Mouse (Mus musculus): ENCODE results near the gene Hdac9.

The Hdac9 gene

GRCm38 (mm10) chr12:34594167-34594793 is 322.6 kb downstream of the Hdac9 start:
- no peak for DNase-seq (ENCODE audit: low spot score in 2 of 2)

- DNase-seq (ENCODE audit: low spot score in 2 of 2): no peak
Observed at GRCm38 (mm10) chr12:34587171-34587570, 329.7 kb downstream of the Hdac9 start.

GRCm38 (mm10) chr12:34582522-34582921 is 334.4 kb downstream of the Hdac9 start:
- no peak for DNase-seq (ENCODE audit: low spot score in 2 of 2)

- DNase-seq (ENCODE audit: low spot score in 2 of 2): no peak
Observed at GRCm38 (mm10) chr12:34579220-34579619, 337.7 kb downstream of the Hdac9 start.

- DNase-seq (ENCODE audit: low spot score in 2 of 2): no peak
Observed at GRCm38 (mm10) chr12:34571069-34571468, 345.8 kb downstream of the Hdac9 start.

- no peak for DNase-seq (ENCODE audit: low spot score in 2 of 2)
Observed at GRCm38 (mm10) chr12:34569472-34569871, 347.4 kb downstream of the Hdac9 start.

- no peak for DNase-seq (ENCODE audit: low spot score in 2 of 2)
Observed at GRCm38 (mm10) chr12:34569052-34569451, 347.8 kb downstream of the Hdac9 start.

GRCm38 (mm10) chr12:34562331-34562730 is 354.6 kb downstream of the Hdac9 start:
- DNase-seq (ENCODE audit: low spot score in 2 of 2): no peak

- DNase-seq (ENCODE audit: low spot score in 2 of 2): no peak
Observed at GRCm38 (mm10) chr12:34559001-34559400, 357.9 kb downstream of the Hdac9 start.

- DNase-seq (ENCODE audit: low spot score in 2 of 2): no peak
Observed at GRCm38 (mm10) chr12:34554803-34555202, 362.1 kb downstream of the Hdac9 start.

GRCm38 (mm10) chr12:34550268-34550667 is 366.6 kb downstream of the Hdac9 start:
- no peak for DNase-seq (ENCODE audit: low spot score in 2 of 2)

GRCm38 (mm10) chr12:34529165-34529545 is 387.7 kb downstream of the Hdac9 start:
- no peak for DNase-seq (ENCODE audit: low spot score in 2 of 2)

- DNase-seq (ENCODE audit: low spot score in 2 of 2): no peak
Observed at GRCm38 (mm10) chr12:34528201-34529164, 388.4 kb downstream of the Hdac9 start.

GRCm38 (mm10) chr12:34527761-34528160 is 389.1 kb downstream of the Hdac9 start:
- no peak for DNase-seq (ENCODE audit: low spot score in 2 of 2)

GRCm38 (mm10) chr12:34521468-34521867 is 395.4 kb downstream of the Hdac9 start:
- no peak for DNase-seq (ENCODE audit: low spot score in 2 of 2)

- no peak for DNase-seq (ENCODE audit: low spot score in 2 of 2)
Observed at GRCm38 (mm10) chr12:34516769-34517562, 399.9 kb downstream of the Hdac9 start.

GRCm38 (mm10) chr12:34506345-34506744 is 410.6 kb downstream of the Hdac9 start:
- no peak for DNase-seq (ENCODE audit: low spot score in 2 of 2)

GRCm38 (mm10) chr12:34498751-34499626 is 417.9 kb downstream of the Hdac9 start:
- no peak for DNase-seq (ENCODE audit: low spot score in 2 of 2)

- DNase-seq (ENCODE audit: low spot score in 2 of 2): no peak
Observed at GRCm38 (mm10) chr12:34498331-34498730, 418.6 kb downstream of the Hdac9 start.

GRCm38 (mm10) chr12:34497702-34498101 is 419.2 kb downstream of the Hdac9 start:
- no peak for DNase-seq (ENCODE audit: low spot score in 2 of 2)

- DNase-seq (ENCODE audit: low spot score in 2 of 2): no peak
Observed at GRCm38 (mm10) chr12:34495940-34496339, 421.0 kb downstream of the Hdac9 start.
